Mouse (Mus musculus) liver, embryonic 14.5 days (tissue): Measurements from ENCODE around the gene Rnf113a2.

ENCODE experiments used
- CTCF ChIP-seq: IDR thresholded peaks from 2 replicates; pipeline ENCODE4 v1.5.1; 2016; ENCODE audit warnings: antibody characterized with exemption, low read depth, control low read depth
- EP300 ChIP-seq: IDR thresholded peaks from 2 replicates; pipeline ENCODE4 v1.6.1; 2016; ENCODE audit warnings: antibody characterized with exemption, low read depth

- no peak for TF ChIP-seq EP300
- TF ChIP-seq CTCF, result no peak
Observed at GRCm38 (mm10) chr12:84390336-84390735, 26.7 kb upstream of the Rnf113a2 start.
